Mouse (Mus musculus) E14TG2a.4 (cell line): ENCODE results near the gene Ahnak2.

Source experiments
- H3K27me3 ChIP-seq: 2 replicates; pipeline ENCODE4 v1.6.1; 2014; ENCODE audit warnings: low read length, control low read depth; ENCODE audit not compliant: insufficient read depth
- H3K36me3 ChIP-seq: 2 replicates; pipeline ENCODE4 v1.6.1; 2014; ENCODE audit warnings: low read length, control low read depth; ENCODE audit not compliant: insufficient read depth
- H3K4me1 ChIP-seq: replicated peaks from 2 replicates; pipeline ENCODE4 v1.6.1; 2014; ENCODE audit warnings: low read depth, low read length, control low read depth
- H3K4me3 ChIP-seq: replicated peaks from 2 replicates; pipeline ENCODE4 v1.5.1; 2014; ENCODE audit warnings: mild to moderate bottlenecking, low read length
- H3K9me3 ChIP-seq: 2 replicates; pipeline ENCODE4 v1.6.1; 2014; ENCODE audit warnings: low read length, control low read depth
- CTCF ChIP-seq: conservative IDR thresholded peaks from 2 replicates; pipeline ENCODE4 v1.5.1; 2014; ENCODE audit warnings: low read length
- NANOG ChIP-seq: IDR thresholded peaks from 2 replicates; pipeline ENCODE4 v1.6.1; 2014; ENCODE audit warnings: borderline replicate concordance, low read length, mixed read lengths
- POU5F1 ChIP-seq: IDR thresholded peaks from 2 replicates; pipeline ENCODE4 v1.6.1; 2014; ENCODE audit warnings: low read length, borderline replicate concordance

Ahnak2 gene

DNA sequence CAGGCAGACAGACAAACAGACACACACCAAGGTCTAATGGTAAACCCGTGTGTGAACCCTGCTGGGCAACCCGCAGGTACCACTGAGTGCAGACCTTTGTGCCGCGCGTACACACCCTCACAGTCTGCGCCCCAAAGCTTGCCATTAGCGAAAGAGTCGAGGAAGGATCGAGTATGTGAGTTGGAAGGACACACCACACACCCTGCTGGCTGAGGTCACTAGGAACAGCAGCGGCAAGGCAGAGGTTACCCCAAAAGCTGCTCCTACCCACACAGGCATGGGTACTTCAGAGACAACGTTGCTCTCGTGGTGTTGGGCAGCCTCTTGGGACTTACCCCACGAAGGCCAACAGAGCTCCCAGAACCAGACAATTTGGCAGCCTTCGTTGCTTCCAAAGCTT lies 30.2 kb downstream of the Ahnak2 start:
- Histone ChIP-seq H3K9me3 (no peaks in the 10 kb centered on the region), H3K4me1 (peaks cover 24% of the 10 kb centered on the region), H3K4me3 (no peak overlapping the region), H3K27me3 (0 out of 2 replicates have a peak, but pooled peaks cover 12% of the 10 kb centered on the region), H3K36me3 (no peaks in the 10 kb centered on the region)
- TF ChIP-seq POU5F1 (no peak), NANOG (no peak), CTCF (no peak)

DNA sequence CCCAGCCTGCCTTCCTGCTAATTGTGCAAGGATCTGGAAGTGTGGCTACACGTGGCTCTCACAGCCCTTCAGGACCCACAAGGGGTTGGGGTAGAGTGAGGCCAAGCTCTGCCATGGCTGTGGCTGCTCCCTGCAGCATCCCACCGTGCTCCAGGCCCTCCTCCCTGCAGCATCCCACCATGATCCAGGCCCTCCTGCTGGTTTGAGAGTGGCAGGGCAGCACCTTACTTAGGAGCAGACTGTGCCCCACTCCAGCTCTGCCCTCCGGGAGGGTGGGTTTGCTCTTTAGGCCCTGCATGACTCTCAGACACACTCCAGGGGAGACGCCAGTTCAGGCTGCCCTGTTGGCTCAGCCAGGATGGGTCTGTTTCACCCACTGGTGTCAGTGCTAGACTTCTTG lies 32.1 kb downstream of the Ahnak2 start:
- H3K36me3 ChIP-seq: no peaks in the 10 kb centered on the region
- TF ChIP-seq CTCF: no peak
- peaks cover 24% of the 10 kb centered on the region for H3K4me1 ChIP-seq
- no peaks in the 10 kb centered on the region for H3K9me3 ChIP-seq
- H3K27me3 ChIP-seq: 0 out of 2 replicates have a peak, but pooled peaks cover 12% of the 10 kb centered on the region
- no peak overlapping the region for H3K4me3 ChIP-seq

DNA sequence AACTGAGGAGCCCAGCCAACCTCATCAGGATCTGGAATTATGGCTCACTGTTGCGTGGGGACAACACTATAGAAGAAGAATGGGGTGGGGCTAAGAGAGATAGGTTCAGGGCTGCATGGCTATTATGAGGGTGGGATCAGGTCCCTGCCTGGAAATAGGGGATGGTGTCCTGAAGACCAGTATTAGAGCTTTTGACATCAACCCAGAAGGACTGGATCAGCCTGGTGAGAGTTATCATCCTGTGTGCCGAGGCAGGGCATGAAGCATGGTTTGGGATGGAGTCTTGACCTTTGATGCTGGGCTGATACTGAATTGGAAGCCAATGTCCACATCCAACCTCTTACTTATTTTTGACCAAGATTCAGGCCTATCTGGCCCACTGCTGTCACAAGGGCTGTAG lies 32.7 kb downstream of the Ahnak2 start:
- Histone ChIP-seq H3K4me1 (peaks cover 24% of the 10 kb centered on the region), H3K9me3 (no peaks in the 10 kb centered on the region), H3K4me3 (no peak overlapping the region), H3K27me3 (0 out of 2 replicates have a peak, but pooled peaks cover 12% of the 10 kb centered on the region), H3K36me3 (no peaks in the 10 kb centered on the region)
- TF ChIP-seq NANOG (no peak), POU5F1 (no peak), CTCF (no peak)

DNA sequence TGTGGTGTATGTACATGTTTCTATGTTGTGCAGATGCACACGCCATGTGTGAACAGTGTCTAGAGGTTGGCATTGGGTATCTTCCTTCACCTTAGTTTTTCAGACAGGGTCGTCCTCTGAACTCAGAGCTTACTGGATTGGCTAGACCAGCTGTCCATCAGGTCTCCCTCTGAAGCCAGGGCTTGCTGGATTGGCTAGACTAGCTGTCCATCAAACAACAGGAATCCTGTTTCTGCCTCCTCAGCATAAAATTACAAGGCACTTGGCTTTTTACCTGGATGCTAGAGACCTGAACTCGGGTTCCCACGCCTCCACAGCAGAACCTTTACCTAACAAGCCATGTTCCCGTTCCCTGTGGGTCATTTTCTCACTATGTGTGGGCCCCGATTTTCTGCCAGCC lies 33.4 kb downstream of the Ahnak2 start:
- Histone ChIP-seq H3K4me3 (no peak overlapping the region), H3K4me1 (peaks cover 23% of the 10 kb centered on the region), H3K36me3 (no peaks in the 10 kb centered on the region), H3K9me3 (no peaks in the 10 kb centered on the region), H3K27me3 (0 out of 2 replicates have a peak, but pooled peaks cover 8% of the 10 kb centered on the region)
- TF ChIP-seq CTCF: no peak
- no peak for TF ChIP-seq POU5F1
- TF ChIP-seq NANOG: no peak

DNA sequence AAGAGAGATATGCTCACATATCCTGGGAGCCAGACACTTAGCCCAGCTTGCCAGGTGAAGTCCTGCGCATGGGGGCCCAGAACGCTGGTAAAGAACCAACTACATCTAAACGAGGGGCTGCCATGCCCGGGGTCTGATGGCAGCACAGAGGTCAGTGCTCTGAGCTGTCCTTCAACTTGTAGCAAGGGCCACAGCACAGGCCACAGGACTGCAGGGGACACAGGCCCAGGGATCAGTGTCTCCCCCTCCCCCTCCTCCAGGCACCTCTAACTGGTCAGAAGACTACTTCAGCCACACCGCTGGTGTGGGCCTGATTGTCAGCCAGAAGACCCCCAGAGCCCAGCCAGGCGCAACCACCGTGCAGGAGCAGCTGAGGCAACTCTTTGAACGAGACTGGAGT lies 34.3 kb downstream of the Ahnak2 start:
- Histone ChIP-seq H3K36me3 (no peaks in the 10 kb centered on the region), H3K27me3 (peaks cover 9% of the 10 kb centered on the region; the same call in 1 of the 2 replicates), H3K4me1 (peaks cover 15% of the 10 kb centered on the region), H3K9me3 (no peaks in the 10 kb centered on the region), H3K4me3 (no peak overlapping the region)
- TF ChIP-seq NANOG (no peak), CTCF (no peak), POU5F1 (no peak)

DNA sequence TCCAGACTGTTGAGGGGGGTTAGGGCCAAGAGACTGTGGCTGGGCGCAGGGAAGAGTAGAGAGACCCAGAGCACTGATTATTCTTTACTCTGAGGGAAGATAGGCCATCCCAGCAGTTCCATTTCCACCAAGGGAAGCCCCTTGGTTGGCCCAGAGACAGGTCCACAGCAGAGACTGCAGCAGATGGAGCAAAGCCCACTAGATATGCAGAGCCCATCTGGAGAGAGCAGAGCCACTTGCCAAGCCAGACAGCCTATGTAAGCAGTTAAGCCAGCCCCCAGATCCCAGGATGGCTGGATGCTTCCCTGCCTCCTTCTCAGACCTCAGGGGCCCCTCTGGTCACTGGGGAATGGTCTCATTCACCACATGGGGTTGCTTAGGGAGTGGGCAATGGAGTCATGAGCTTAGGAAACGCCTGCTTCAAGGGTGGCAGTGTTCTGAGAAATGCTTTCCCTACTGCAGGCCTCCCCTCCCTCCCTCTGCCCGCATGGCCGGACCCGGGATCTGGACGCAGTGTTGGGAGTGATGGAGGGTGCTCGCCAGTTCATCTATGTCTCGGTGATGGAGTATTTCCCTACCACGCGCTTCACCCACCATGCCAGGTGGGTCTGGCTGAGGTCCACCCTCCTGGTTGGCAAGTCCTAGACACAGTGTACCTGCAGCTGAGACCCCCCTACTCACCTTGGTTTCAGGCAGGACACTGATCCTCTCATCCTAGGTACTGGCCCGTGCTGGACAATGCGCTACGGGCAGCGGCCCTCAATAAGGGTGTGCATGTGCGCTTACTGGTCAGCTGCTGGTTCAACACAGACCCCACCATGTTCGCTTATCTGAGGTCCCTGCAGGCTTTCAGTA lies 35.2 kb downstream of the Ahnak2 start:
- H3K27me3 ChIP-seq: peaks cover 9% of the 10 kb centered on the region; the same call in 1 of the 2 replicates
- no peaks in the 10 kb centered on the region for H3K9me3 ChIP-seq
- no peak for TF ChIP-seq NANOG
- no peak for TF ChIP-seq CTCF
- no peak for TF ChIP-seq POU5F1
- H3K4me1 ChIP-seq: peaks cover 8% of the 10 kb centered on the region
- H3K36me3 ChIP-seq: no peaks in the 10 kb centered on the region
- H3K4me3 ChIP-seq: no peak overlapping the region

DNA sequence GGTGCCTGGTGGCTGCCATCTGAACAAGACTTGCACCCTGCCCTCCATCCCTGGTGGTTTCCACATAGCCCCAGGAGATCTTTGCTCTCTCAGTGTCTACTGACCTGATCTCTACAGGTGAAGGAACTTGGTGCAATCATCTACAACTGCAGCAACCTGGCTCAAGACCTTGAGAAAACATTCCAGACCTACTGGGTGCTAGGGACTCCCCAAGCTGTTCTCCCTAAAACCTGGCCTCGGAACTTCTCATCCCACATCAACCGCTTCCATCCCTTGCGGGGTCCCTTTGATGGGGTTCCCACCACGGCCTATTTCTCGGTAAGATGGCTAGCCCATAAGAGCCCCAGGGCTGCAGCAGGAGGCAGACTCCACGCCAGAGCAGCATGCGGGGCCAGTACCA lies 35.9 kb downstream of the Ahnak2 start:
- TF ChIP-seq NANOG: no peak
- peaks cover 9% of the 10 kb centered on the region; the same call in 1 of the 2 replicates for H3K27me3 ChIP-seq
- no peaks in the 10 kb centered on the region for H3K9me3 ChIP-seq
- H3K4me1 ChIP-seq: 0 out of 2 replicates have a peak, but pooled peaks cover 2% of the 10 kb centered on the region
- H3K36me3 ChIP-seq: no peaks in the 10 kb centered on the region
- H3K4me3 ChIP-seq: no peak overlapping the region

DNA sequence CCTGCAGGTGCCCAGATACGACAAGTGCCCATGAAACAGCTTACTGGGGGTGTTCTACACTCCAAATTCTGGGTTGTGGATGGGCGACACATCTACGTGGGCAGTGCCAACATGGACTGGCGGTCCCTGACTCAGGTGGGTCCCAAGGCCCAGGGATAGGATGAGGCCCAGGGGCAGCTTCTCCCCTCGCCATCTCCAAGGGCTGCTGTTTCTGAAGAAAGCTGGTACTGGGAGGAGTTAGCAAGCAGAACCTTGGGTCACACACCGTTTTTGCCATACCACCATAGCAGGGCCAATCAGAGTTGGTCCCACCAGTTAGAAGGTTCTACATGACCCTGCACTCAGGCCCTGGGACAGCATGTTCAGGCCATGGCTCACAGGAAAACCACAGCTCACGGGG lies 37.5 kb downstream of the Ahnak2 start:
- H3K27me3 ChIP-seq: peaks cover 9% of the 10 kb centered on the region; the same call in 1 of the 2 replicates
- TF ChIP-seq CTCF (no peak), POU5F1 (no peak), NANOG (no peak)
- H3K9me3 ChIP-seq: no peaks in the 10 kb centered on the region
- peaks cover 12% of the 10 kb centered on the region for H3K4me1 ChIP-seq
- H3K36me3 ChIP-seq: no peaks in the 10 kb centered on the region
- no peak overlapping the region for H3K4me3 ChIP-seq

DNA sequence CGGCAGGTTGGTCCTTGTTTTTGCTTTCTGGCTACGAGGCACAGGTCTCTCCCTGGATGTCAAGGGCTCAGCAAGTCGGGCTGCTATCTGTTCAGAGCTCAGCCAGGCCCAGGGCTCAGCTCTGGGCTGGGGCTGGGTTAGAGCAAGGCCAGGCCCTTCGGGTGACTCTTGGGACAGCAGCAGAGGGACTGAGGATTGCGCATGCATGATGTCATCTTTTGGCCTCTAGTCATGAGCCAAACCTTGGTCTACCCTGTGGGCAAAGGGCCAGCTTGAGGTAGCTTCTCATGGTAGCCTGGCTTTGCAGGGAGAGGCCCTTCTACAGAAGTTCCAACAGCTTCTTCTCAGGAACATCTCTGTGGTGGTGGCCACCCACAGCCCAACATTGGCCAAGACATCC lies 38.3 kb downstream of the Ahnak2 start:
- no peak for TF ChIP-seq POU5F1
- TF ChIP-seq CTCF: no peak
- no peak for TF ChIP-seq NANOG
- Histone ChIP-seq H3K4me3 (no peak overlapping the region), H3K27me3 (peaks cover 9% of the 10 kb centered on the region; the same call in 1 of the 2 replicates), H3K36me3 (no peaks in the 10 kb centered on the region), H3K4me1 (peaks cover 12% of the 10 kb centered on the region), H3K9me3 (0 out of 2 replicates have a peak, but pooled peaks cover 6% of the 10 kb centered on the region)
